Mouse (Mus musculus): Measurements from ENCODE around the gene Mup6. TPM values are rescaled to one million over a fixed set of nuclear protein-coding genes. Genes with fewer than 3 reads are reported as not detected.

The Mup6 gene
- not detected in 2 replicates for polyA plus RNA-seq (2014; fragmentation: Nextera tagmentation; extraction: Ambion mirVana)

DNA sequence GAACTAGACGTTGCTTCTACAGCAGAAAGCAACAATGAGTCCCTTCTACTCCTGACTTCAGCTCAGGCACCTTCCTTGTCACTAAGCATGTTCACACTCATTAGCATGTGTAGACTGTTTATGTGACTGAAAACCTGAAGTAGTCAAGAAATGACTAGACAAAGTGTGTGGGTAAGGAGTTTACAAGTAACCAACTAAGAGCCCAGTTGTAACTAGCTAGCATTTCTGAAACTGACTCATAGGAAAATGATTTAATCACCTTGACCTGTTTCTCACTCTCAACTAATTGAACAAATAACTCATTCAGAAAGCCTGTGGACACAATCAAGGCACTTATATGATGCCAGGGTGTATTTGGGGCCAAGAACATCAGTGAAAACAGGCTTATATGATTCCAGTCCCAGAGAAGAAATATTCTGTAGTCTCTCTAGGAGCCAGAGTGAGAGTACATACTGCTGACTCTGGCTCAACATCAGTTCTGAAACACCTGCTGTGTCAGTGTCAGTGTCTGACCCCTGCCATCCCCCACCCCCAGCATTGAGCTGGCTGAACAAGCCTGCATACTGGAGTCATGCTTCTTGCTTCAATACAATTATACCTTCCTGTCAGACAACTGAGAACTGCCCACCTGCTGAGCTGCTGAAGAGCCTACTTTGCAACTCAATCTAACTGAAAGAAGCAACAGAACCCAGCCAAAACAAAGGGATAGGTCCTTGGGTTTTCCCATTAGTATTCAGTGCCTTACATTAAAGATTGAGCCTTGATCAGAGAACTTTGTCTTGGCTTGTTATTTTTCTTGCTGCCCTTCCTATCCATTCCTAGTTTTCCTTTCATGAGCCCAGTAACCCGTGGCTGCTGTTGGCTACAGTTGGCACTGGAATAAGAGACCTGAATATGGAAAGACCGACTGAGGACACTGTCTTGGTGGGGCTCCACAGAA is at the start of gene Mup6:
TSS of gene Mup6 (plus strand) at position 890 of the 940 bp plus-strand sequence.
- Histone ChIP-seq H3K4me2 (ENCODE audit: low read length) (no peak within 1 kb of the TSS), H3K36me3 (ENCODE audit: control insufficient read depth, insufficient read depth, low read length) (no peaks in the 10 kb centered on the region), H3K9me3 (ENCODE audit: control insufficient read depth, low read length) (no peaks in the 10 kb centered on the region), H3K27ac (ENCODE audit: low read depth) (no peak within 1 kb of the TSS), H3K9ac (ENCODE audit: low read length) (no peak within 1 kb of the TSS), H3K4me1 (replicated peaks; ENCODE audit: control insufficient read depth, insufficient read depth, low read length) (no peaks in the 10 kb centered on the region), H3K4me3 (ENCODE audit: low read depth, low read length) (no peak within 1 kb of the TSS), H3K27me3 (replicated peaks; ENCODE audit: control insufficient read depth, insufficient read depth, low read length) (no peaks in the 10 kb centered on the region)
- DNase-seq (ENCODE audit: low spot score), result no peak
- no peak for ATAC-seq (replicated peaks; ENCODE audit: low FRiP score, low TSS enrichment, low read depth)
- 52% methylated on average over 3 of the region's 3 CpGs for WGBS

DNA sequence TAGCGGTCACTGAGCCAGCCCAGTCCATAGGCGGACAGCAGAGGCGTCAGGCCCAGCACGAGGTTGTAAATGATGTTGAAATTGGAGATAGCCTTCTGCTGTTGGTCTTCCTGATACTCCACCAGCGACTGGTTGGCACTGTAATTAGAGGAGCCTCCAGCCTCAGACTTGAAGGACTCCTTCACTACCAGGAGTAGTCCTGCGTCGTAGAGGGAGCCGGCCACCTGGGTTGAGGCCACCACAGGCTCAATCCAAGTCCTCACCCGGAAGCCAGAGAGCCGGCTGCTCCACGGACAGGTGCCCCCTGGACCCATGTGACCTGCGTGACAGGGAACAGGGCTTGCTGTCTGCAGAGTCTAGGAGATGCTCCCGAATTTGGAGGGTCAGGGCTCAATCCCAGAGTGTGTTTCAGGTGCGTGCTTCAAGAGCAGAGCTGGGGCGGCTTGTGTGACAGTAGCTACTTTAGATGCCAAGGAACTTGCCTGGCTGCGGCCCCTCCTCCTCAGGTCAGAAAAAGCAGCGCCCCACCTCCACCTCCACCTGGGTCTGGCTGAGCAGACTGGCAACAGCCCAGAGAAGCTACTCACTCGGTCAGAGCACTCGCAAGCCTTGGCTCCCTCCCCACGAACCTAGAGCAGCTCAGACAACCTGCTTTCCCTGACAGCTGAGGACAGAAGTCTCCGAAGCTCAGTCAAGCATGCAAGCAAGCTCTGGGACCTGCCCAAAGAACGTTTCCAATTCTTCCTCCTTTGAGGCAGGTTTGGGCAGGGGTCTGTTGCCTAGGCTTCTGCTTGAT is 49.3 kb upstream of the Mup6 start, which contains the start of gene Slc46a2:
TSS of gene Slc46a2 (minus strand) at position 449 of the 796 bp plus-strand sequence.
- H3K4me2 ChIP-seq (ENCODE audit: low read length), result peak within 1 kb of the TSS; percentile 13; the same call in 1 of the 2 replicates
- no peak within 1 kb of the TSS for H3K27ac ChIP-seq (ENCODE audit: low read depth)
- H3K9me3 ChIP-seq (ENCODE audit: control insufficient read depth, low read length), result no peaks in the 10 kb centered on the region
- H3K4me1 ChIP-seq (replicated peaks; ENCODE audit: control insufficient read depth, insufficient read depth, low read length), result no peaks in the 10 kb centered on the region
- no peak within 1 kb of the TSS for H3K4me3 ChIP-seq (ENCODE audit: low read depth, low read length)
- WGBS, result 14% methylated on average over 22 of the region's 22 CpGs
- H3K27me3 ChIP-seq (replicated peaks; ENCODE audit: control insufficient read depth, insufficient read depth, low read length), result peaks cover 16% of the 10 kb centered on the region
- ATAC-seq (replicated peaks; ENCODE audit: low FRiP score, low TSS enrichment, low read depth) (peak; percentile 32; the same call in 1 of the 2 replicates), DNase-seq (ENCODE audit: low spot score) (no peak)
- no peaks in the 10 kb centered on the region for H3K36me3 ChIP-seq (ENCODE audit: control insufficient read depth, insufficient read depth, low read length)
- no peak within 1 kb of the TSS for H3K9ac ChIP-seq (ENCODE audit: low read length)

DNA sequence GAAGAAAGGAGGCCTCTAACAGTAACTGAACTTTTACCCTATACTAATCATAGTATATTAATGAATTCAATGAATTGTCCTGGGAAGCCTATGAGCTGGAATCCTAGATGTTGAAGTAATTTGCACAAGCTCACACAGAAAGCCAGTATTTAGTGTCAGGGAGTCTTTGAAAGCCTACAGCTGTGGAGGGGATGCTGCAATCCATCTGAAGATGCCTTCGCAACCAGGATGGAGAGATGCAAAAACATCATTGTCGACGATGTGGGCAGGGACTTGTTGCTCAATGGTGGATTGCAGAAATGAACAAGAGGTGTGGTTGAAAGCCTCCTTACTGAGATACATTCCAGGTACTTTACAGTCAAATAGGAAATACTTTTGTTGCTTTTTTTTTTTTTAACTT is 46.1 kb upstream of the Mup6 start:
- no peak for ATAC-seq (replicated peaks; ENCODE audit: low FRiP score, low TSS enrichment, low read depth)
- 92% methylated on average over 3 of the region's 3 CpGs for WGBS

DNA sequence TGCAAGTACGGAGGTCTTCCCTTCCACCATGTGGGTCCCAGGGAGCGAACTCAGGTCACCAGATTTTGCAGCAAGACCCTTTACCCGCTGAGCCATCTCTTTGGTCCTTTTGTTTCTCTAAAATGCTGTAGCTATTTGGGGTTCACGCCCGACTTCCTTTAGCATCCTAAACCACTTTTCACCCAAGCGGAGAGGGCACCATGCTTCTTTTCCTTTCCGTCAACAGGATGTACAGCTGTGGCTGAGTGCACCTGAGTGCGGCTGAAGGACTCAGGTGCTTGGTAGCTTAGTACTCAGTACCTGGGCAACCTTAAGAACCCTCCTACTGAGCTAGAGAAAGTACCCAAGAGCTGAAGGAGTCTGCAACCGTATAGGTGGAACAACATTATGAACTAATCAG is 39.0 kb upstream of the Mup6 start:
- Histone ChIP-seq H3K4me3 (ENCODE audit: low read depth, low read length) (no peak overlapping the region), H3K4me1 (replicated peaks; ENCODE audit: control insufficient read depth, insufficient read depth, low read length) (no peaks in the 10 kb centered on the region), H3K27ac (ENCODE audit: low read depth) (no peak overlapping the region), H3K4me2 (ENCODE audit: low read length) (no peak overlapping the region), H3K9ac (ENCODE audit: low read length) (no peak overlapping the region), H3K36me3 (ENCODE audit: control insufficient read depth, insufficient read depth, low read length) (no peaks in the 10 kb centered on the region), H3K9me3 (ENCODE audit: control insufficient read depth, low read length) (no peaks in the 10 kb centered on the region), H3K27me3 (replicated peaks; ENCODE audit: control insufficient read depth, insufficient read depth, low read length) (no peaks in the 10 kb centered on the region)
- 90% methylated on average over 9 of the region's 9 CpGs for WGBS
- DNase-seq (ENCODE audit: low spot score) (no peak), ATAC-seq (replicated peaks; ENCODE audit: low FRiP score, low TSS enrichment, low read depth) (no peak)

More for the DNA sequence above, 46.1 kb upstream of the Mup6 start:
- no peaks in the 10 kb centered on the region for H3K36me3 ChIP-seq (ENCODE audit: control insufficient read depth, insufficient read depth, low read length)
- H3K27me3 ChIP-seq (replicated peaks; ENCODE audit: control insufficient read depth, insufficient read depth, low read length), result peaks cover 16% of the 10 kb centered on the region
- H3K9ac ChIP-seq (ENCODE audit: low read length), result no peak overlapping the region
- DNase-seq (ENCODE audit: low spot score), result no peak
- no peak overlapping the region for H3K4me2 ChIP-seq (ENCODE audit: low read length)
- H3K4me1 ChIP-seq (replicated peaks; ENCODE audit: control insufficient read depth, insufficient read depth, low read length), result no peaks in the 10 kb centered on the region
- no peak overlapping the region for H3K4me3 ChIP-seq (ENCODE audit: low read depth, low read length)
- no peaks in the 10 kb centered on the region for H3K9me3 ChIP-seq (ENCODE audit: control insufficient read depth, low read length)
- H3K27ac ChIP-seq (ENCODE audit: low read depth), result no peak overlapping the region

DNA sequence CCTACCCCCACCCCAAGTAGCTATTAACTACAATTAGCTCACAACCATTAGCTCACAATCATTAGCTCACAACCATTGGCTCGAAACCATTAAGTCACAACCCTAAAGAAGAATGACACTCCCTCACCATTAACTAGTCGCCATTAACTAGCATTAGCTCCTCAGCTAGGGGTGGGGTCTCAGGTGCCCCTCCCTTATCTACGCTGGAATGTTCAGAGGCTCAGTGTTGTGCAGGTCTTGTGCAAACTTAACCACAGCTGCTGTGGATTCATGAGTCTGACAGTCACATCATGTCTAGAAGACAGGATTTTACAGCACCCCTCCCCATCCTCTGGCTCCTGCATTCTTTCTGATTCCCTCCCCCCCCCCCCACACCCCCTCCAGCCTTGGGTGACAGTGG is 36.4 kb upstream of the Mup6 start:
- 73% methylated on average over 3 of the region's 3 CpGs for WGBS
- Histone ChIP-seq H3K4me2 (ENCODE audit: low read length) (no peak overlapping the region), H3K36me3 (ENCODE audit: control insufficient read depth, insufficient read depth, low read length) (no peaks in the 10 kb centered on the region), H3K9ac (ENCODE audit: low read length) (no peak overlapping the region), H3K4me1 (replicated peaks; ENCODE audit: control insufficient read depth, insufficient read depth, low read length) (no peaks in the 10 kb centered on the region), H3K9me3 (ENCODE audit: control insufficient read depth, low read length) (no peaks in the 10 kb centered on the region), H3K4me3 (ENCODE audit: low read depth, low read length) (no peak overlapping the region), H3K27me3 (replicated peaks; ENCODE audit: control insufficient read depth, insufficient read depth, low read length) (no peaks in the 10 kb centered on the region), H3K27ac (ENCODE audit: low read depth) (no peak overlapping the region)
- ATAC-seq (replicated peaks; ENCODE audit: low FRiP score, low TSS enrichment, low read depth), result no peak
- no peak for DNase-seq (ENCODE audit: low spot score)

DNA sequence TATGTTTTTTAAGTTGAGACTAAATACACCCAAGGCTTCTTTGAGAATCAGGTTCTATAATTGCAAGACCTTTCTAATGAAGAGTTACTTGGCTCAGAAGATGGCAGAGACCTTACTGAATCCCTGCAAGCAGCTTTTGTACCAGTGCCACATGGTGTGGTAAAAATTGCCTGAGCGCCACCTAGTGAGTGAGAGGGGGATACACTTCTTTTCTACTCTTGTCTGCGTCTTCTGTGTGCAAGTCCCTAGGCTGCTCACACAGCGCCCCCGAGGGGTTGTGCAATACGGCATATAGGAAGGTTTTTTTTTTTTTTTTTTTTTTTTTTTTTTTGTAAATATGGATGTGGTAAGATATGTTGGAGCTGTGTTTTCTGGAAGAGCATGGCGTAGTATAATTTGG is 35.7 kb upstream of the Mup6 start:
- H3K9me3 ChIP-seq (ENCODE audit: control insufficient read depth, low read length), result no peaks in the 10 kb centered on the region
- H3K9ac ChIP-seq (ENCODE audit: low read length), result no peak overlapping the region
- no peaks in the 10 kb centered on the region for H3K36me3 ChIP-seq (ENCODE audit: control insufficient read depth, insufficient read depth, low read length)
- DNase-seq (ENCODE audit: low spot score) (no peak), ATAC-seq (replicated peaks; ENCODE audit: low FRiP score, low TSS enrichment, low read depth) (0 out of 2 replicates have a peak, but pooled peaks have one; percentile 45)
- no peak overlapping the region for H3K4me2 ChIP-seq (ENCODE audit: low read length)
- H3K27me3 ChIP-seq (replicated peaks; ENCODE audit: control insufficient read depth, insufficient read depth, low read length), result no peaks in the 10 kb centered on the region
- H3K4me3 ChIP-seq (ENCODE audit: low read depth, low read length), result no peak overlapping the region
- no peak overlapping the region for H3K27ac ChIP-seq (ENCODE audit: low read depth)
- 23% methylated on average over 6 of the region's 6 CpGs for WGBS
- H3K4me1 ChIP-seq (replicated peaks; ENCODE audit: control insufficient read depth, insufficient read depth, low read length), result no peaks in the 10 kb centered on the region

DNA sequence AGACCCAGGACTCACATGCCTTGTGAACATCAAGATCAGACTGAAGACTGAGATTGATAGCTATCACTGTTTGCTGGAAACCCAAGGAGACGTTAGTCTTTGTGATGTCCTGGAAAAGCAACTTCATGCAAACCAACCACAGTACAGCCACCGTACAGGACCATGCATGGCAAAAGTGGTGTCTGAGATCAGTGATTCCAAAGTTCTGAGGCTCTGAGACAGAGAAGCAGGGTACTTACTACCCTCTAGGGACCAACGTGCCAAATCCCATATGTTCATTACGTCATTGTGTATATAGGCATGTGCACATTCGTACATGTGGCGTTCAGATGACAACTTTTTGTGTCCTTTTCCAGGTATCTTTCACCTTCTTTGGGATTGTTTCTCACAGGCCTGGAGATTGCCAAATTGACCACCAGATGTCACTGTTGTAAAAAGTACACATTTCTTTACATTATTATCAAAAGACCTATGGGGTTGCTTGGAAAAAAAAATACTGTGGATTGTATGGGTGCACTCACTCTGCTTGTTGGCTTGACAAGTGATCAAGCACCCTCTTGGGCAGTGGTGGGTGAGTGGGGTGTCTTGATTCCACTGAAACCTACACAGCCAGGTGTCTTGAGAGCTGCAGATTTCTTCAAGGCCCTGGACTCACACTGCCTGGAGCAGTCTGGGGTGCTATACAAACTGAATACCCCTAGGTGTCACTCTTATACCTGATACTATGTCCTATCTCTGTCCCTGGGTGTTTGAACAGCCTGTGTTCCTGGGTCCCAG is 31.4 kb upstream of the Mup6 start:
- DNase-seq (ENCODE audit: low spot score), result peak; percentile 58
- H3K9me3 ChIP-seq (ENCODE audit: control insufficient read depth, low read length), result no peaks in the 10 kb centered on the region
- H3K27me3 ChIP-seq (replicated peaks; ENCODE audit: control insufficient read depth, insufficient read depth, low read length), result no peaks in the 10 kb centered on the region
- no peak overlapping the region for H3K4me2 ChIP-seq (ENCODE audit: low read length)
- no peaks in the 10 kb centered on the region for H3K36me3 ChIP-seq (ENCODE audit: control insufficient read depth, insufficient read depth, low read length)
- H3K4me1 ChIP-seq (replicated peaks; ENCODE audit: control insufficient read depth, insufficient read depth, low read length), result no peaks in the 10 kb centered on the region
- WGBS, result 55% methylated on average over 6 of the region's 6 CpGs
- no peak overlapping the region for H3K9ac ChIP-seq (ENCODE audit: low read length)
- H3K27ac ChIP-seq (ENCODE audit: low read depth), result no peak overlapping the region
- peak; percentile 73 for ATAC-seq (replicated peaks; ENCODE audit: low FRiP score, low TSS enrichment, low read depth)
- no peak overlapping the region for H3K4me3 ChIP-seq (ENCODE audit: low read depth, low read length)

DNA sequence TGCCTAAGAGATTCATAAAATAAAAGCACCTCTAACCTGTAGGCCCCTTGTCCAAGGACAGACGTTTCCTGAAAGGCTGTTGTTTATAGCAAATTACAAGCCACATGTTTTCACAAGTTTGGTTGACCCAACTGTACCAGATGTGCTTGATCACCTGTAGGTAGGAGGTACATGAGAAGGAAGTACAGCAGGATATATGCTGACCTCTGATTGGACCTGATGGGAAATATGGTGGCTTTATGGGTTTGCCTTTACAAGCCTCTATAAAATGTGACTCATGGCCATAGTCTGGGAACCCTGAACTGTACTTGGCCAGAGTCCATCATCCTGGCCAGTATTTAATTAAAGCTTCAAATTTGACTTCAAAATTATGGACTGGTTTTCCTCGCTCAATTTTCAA is 26.6 kb upstream of the Mup6 start:
- no peaks in the 10 kb centered on the region for H3K4me1 ChIP-seq (replicated peaks; ENCODE audit: control insufficient read depth, insufficient read depth, low read length)
- 65% methylated on average over 2 of the region's 2 CpGs for WGBS
- H3K4me2 ChIP-seq (ENCODE audit: low read length), result no peak overlapping the region
- ATAC-seq (replicated peaks; ENCODE audit: low FRiP score, low TSS enrichment, low read depth), result no peak
- H3K9me3 ChIP-seq (ENCODE audit: control insufficient read depth, low read length), result no peaks in the 10 kb centered on the region
- H3K36me3 ChIP-seq (ENCODE audit: control insufficient read depth, insufficient read depth, low read length), result no peaks in the 10 kb centered on the region
- DNase-seq (ENCODE audit: low spot score), result no peak
- H3K4me3 ChIP-seq (ENCODE audit: low read depth, low read length), result no peak overlapping the region
- no peak overlapping the region for H3K9ac ChIP-seq (ENCODE audit: low read length)
- H3K27ac ChIP-seq (ENCODE audit: low read depth), result no peak overlapping the region
- H3K27me3 ChIP-seq (replicated peaks; ENCODE audit: control insufficient read depth, insufficient read depth, low read length), result no peaks in the 10 kb centered on the region
